Mouse (Mus musculus) stomach, postnatal 0 days (tissue): ENCODE results near the gene Tnfrsf4.

Experiments used
- CTCF ChIP-seq: IDR thresholded peaks from 2 replicates; pipeline ENCODE4 v1.5.1; 2016; ENCODE audit warnings: antibody characterized with exemption, low read depth, mild to moderate bottlenecking, moderate library complexity
- EP300 ChIP-seq: optimal IDR thresholded peaks from 2 replicates; pipeline ENCODE3; 2016; ENCODE audit warnings: antibody characterized with exemption

GRCm38 (mm10) chr4:155981436-155982082 is 32.1 kb upstream of the Tnfrsf4 start:
- TF ChIP-seq CTCF, result no peak
- TF ChIP-seq EP300, result no peak
